Mouse (Mus musculus) thymus, adult 18-20 months (tissue): ENCODE measurements around the gene Rnls.
"Not testable (repeated sequence)": the region's sequence is repeated elsewhere in the genome, so short reads cannot be mapped to it uniquely, and the experiment has no call there.

Source experiments
- DNase-seq, 2 experiments: peaks; one replicate each; pipeline ENCODE4 v3.0.0; 2022; ENCODE audit warnings: mixed read lengths in 2 of 2

The Rnls gene

GRCm38 (mm10) chr19:33391651-33392382 lies at the start of gene Rnls:
Gene Rnls, minus strand, starts transcription at chr19:33392295.
- DNase-seq = peak; percentile 50 to 56

- no peak for DNase-seq
Measured at GRCm38 (mm10) chr19:33429457-33429856, 37.4 kb upstream of the Rnls start.

GRCm38 (mm10) chr19:33419368-33419767 lies 27.3 kb upstream of the Rnls start:
- DNase-seq = not testable (repeated sequence)

- no peak for DNase-seq
Measured at GRCm38 (mm10) chr19:33380825-33381224, 11.3 kb downstream of the Rnls start.

- DNase-seq = no peak
Measured at GRCm38 (mm10) chr19:33380386-33380785, 11.7 kb downstream of the Rnls start.

- DNase-seq = no peak
Measured at GRCm38 (mm10) chr19:33368808-33369207, 23.3 kb downstream of the Rnls start.

- DNase-seq = peak; percentile 22 to 30
Measured at GRCm38 (mm10) chr19:33366661-33367060, 25.4 kb downstream of the Rnls start.

- DNase-seq = no peak
Measured at GRCm38 (mm10) chr19:33357019-33357418, 35.1 kb downstream of the Rnls start.

GRCm38 (mm10) chr19:33340119-33340518 lies 52.0 kb downstream of the Rnls start:
- no peak for DNase-seq

- DNase-seq = no peak
Measured at GRCm38 (mm10) chr19:33326706-33327641, 65.1 kb downstream of the Rnls start.

- DNase-seq = no peak
Measured at GRCm38 (mm10) chr19:33318785-33319184, 73.3 kb downstream of the Rnls start.

- no peak for DNase-seq
Measured at GRCm38 (mm10) chr19:33317130-33317529, 75.0 kb downstream of the Rnls start.

GRCm38 (mm10) chr19:33299726-33300292 lies 92.3 kb downstream of the Rnls start:
- DNase-seq = no peak

GRCm38 (mm10) chr19:33296338-33296737 lies 95.8 kb downstream of the Rnls start:
- DNase-seq = no peak

GRCm38 (mm10) chr19:33282985-33283384 lies 109.1 kb downstream of the Rnls start:
- DNase-seq = no peak

GRCm38 (mm10) chr19:33276421-33276820 lies 115.7 kb downstream of the Rnls start:
- DNase-seq = no peak

GRCm38 (mm10) chr19:33273676-33274075 lies 118.4 kb downstream of the Rnls start:
- no peak for DNase-seq

GRCm38 (mm10) chr19:33271571-33271970 lies 120.5 kb downstream of the Rnls start:
- DNase-seq = no peak

GRCm38 (mm10) chr19:33270231-33270630 lies 121.9 kb downstream of the Rnls start:
- DNase-seq = no peak

- DNase-seq = peak; percentile 9 to 15
Measured at GRCm38 (mm10) chr19:33268044-33268443, 124.1 kb downstream of the Rnls start.

GRCm38 (mm10) chr19:33265245-33265644 lies 126.8 kb downstream of the Rnls start:
- DNase-seq = no peak

- no peak for DNase-seq
Measured at GRCm38 (mm10) chr19:33264224-33264993, 127.7 kb downstream of the Rnls start.

GRCm38 (mm10) chr19:33262421-33262820 lies 129.7 kb downstream of the Rnls start:
- DNase-seq = no peak
